Mouse (Mus musculus) liver, embryonic 14.5 days (tissue): ENCODE measurements around the gene Ubl7.

Experiments
- CTCF ChIP-seq: IDR thresholded peaks from 2 replicates; pipeline ENCODE4 v1.5.1; 2016; ENCODE audit warnings: antibody characterized with exemption, low read depth, control low read depth
- EP300 ChIP-seq: IDR thresholded peaks from 2 replicates; pipeline ENCODE4 v1.6.1; 2016; ENCODE audit warnings: antibody characterized with exemption, low read depth

DNA sequence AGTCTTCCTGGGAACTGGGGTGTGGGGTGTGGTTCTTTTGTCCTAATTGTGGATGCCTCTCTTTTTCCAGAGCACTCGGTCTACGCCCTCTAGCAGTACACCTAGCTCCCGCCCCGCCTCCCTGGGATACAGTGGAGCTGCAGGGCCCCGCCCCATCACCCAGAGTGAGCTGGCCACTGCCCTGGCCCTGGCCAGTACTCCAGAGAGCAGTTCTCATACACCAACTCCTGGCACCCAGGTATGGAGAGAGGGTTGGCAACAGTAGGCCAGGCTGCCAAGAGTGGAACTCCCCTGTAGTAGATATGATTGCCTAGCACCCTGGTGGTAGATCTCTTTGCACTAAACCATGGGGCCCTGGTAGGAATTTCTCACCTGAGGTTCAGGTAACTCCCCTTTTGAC lies 11.6 kb downstream of the Ubl7 start:
- TF ChIP-seq CTCF (no peak), EP300 (no peak)
